Mouse (Mus musculus) kidney, postnatal 25 days (tissue): Measurements from ENCODE around the gene Adamts9.

Experiments
- DNase-seq, 2 experiments: peaks; one replicate each; pipeline ENCODE4 v3.0.0; 2021; ENCODE audit warnings: mixed read lengths in 2 of 2

Adamts9 gene

DNA sequence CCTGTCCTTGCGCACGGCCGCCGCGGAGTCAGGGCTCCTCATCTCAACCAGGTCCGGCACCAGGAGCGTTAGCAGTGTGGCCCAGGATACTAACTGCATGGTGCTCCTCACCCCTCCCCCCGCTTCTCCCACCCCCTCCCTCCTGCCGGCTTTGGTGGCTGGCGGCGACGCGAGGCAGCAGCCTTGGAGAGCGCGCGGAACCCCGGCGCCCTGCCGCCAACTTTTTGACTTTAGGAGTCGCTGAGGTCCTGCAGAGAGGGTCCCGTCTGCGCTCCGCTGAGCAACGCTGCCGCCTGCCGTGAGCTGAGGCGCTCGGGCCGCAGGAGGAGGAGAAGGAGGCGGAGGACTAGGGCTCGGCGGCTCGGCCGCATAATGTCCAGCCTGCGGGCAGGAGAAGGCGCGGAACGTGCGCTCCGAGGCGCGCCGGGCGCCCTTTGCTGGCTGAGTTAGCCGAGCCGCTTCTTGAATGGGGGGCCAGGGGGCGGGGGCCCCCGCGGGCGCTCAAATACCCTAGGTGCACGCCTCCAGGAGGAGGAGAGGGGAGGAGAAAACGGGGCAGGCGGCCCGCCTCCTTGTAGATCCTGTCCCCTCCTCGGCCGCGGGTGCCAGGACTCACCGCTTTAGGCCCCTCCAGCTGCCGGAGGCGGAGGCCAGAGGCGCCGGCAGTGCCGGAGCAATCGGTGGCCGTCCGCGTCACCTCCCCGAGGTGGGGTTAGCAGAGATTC is at the start of gene Adamts9:
Adamts9 (minus strand) TSS at position 436 of the 725 bp plus-strand sequence.
- DNase-seq = peak; percentile 90 to 95

- no peak for DNase-seq
Measured at GRCm38 (mm10) chr6:92991616-92992015, 48.3 kb upstream of the Adamts9 start.

DNA sequence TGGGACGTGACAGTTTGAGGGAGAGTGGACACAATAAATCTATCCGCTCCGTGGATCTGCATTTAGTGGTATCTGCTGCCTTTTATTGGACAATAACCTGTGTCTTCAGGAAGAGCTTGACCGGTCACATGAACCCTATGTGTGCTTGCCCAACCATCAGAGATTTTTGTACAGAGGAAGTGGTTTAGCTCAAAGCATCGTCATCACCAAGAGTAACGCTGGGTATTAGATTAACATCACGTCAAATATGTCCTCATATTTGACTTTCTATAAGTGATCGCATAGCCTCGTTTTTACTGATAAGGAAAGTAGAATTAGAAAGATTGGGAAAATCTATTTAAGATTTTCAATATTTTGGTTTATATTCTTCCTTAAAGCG is 45.3 kb upstream of the Adamts9 start:
- no peak for DNase-seq

DNA sequence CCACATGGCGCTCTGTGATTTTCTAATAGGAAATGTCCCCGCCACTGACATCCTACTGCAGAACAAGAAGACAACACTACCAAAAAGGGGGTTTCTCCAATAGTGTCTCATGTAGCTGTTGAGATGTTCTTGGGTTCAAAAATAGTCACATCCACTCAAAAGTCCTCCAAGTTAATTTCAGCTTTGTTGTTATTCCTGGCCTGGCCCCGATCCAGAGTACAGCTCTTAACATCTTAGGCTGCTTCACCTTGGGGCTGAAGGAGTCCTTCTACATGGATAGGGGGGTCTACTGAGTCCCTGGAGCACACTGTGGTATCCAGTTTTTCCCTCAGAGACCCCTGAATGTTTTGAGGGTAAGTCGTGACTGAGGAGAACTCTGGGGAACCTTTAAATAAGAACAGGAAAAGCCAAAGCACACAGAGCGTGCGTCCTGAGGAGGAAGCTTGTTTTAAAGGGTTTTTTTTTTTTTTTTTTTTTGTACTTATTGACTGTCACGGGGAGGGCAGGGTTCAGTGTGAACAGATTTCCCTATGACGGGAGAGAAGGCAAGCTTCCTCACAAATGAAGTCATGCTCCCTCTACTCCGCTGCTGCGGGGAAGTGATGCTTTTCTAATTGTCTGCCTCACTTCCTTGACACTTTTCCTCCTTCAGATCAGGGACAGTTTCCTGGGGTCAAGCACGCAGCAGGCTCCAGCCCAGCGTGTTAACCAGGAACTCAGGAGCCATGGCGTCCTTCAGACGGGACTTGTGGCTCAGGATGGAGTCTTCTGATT is 44.7 kb upstream of the Adamts9 start:
- DNase-seq = peak; percentile 50 to 60

GRCm38 (mm10) chr6:92987366-92987765 is 44.1 kb upstream of the Adamts9 start:
- peak; percentile 29 to 56 for DNase-seq

DNA sequence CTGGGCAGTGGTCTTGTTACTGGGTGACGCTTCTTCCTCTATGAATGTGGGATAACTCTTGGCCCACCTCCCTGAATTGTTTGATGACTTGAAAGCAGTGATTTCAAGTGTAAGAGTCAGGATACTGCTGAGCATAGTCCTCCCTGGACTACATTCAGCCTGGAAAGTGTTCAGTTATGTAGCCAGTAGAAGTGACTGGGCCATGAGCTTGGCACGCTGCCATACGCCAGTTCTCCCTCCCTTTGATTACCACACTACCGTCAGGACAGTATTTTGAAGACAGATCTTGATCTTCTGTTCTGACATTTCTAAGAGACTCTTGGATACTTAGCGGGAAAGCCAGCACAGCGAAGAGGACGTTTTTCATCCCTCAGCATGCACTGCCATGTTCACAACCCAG is 40.1 kb upstream of the Adamts9 start:
- DNase-seq = peak in 1 of 2 experiments; percentile 9

- DNase-seq = no peak
Measured at GRCm38 (mm10) chr6:92981451-92982186, 38.3 kb upstream of the Adamts9 start.

DNA sequence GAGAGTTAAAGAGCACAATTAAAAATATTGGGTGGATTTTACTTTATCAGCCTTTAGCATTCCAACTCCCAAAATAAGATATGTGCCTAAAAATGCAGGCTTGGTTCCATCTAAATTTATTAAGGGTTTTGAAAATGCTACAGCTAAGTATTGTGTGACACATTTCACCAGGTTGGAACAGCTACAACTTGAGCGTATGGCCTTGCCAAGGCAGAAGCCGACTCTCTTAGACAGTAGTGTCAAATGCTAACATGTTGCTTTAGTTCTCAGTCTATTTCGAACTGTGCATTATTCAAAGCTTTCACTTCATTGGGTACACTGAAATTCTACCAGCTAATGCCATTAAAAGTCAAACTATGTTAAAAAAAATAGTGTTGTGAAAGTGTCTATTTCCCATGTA is 30.0 kb upstream of the Adamts9 start:
- DNase-seq = no peak

DNA sequence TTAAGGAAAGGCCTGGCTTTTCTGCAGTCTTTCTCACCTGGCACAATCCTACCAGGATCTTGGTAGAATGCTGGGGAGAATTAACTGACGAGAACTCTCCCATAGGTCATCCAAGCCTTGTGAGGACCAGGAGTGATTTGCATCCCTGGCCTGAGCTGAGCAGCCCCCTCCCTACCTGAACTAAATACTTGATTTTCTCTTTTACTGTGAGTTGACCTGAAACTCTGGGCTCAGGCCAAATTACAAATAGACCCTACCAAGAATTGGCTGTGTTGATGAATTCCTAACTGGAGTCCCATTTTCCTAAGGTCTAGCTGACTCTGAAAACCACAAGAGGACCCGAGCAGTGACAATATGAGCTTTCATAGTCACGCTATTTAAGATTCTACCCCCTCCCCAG is 25.4 kb upstream of the Adamts9 start:
- DNase-seq = no peak

DNA sequence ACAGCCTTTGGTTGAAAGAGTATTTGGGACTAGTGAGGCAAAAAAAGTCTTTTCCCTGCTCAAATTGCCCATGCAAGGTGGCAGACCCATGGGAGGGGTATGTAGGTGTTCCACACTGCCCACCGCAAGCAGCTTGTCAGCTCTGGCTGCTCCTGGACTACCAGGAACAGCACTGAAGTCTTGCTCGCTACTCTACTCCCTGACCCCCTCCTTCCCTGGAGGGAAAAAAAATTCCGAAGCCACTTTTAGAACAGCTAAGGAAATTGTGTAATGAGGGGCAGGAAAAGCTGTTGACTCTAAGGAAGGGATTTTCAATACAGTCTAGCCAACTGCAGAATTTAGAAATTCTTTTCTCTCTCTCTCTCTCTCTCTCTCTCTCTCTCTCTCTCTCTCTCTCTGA is 24.9 kb upstream of the Adamts9 start:
- DNase-seq = peak; percentile 27 to 43

DNA sequence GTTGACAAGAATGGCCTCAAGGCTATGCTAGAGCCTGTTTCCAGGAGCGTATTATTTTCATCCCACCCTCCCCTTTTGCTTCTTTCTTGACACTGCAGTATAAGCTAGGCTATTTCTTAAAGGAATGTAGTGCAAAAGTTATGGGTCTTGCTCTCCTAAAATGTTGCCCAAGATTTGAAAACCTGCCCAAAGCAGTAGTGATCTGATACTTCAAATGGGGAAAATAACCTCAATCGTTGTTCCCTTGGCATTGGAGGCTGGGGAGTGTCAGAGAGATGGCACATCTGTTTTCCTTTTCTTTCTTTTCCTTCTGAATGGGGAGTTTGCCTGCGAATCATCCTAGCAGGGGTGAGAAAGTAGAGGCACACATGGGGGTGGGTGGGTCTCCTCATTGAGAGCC is 19.7 kb upstream of the Adamts9 start:
- no peak for DNase-seq

DNA sequence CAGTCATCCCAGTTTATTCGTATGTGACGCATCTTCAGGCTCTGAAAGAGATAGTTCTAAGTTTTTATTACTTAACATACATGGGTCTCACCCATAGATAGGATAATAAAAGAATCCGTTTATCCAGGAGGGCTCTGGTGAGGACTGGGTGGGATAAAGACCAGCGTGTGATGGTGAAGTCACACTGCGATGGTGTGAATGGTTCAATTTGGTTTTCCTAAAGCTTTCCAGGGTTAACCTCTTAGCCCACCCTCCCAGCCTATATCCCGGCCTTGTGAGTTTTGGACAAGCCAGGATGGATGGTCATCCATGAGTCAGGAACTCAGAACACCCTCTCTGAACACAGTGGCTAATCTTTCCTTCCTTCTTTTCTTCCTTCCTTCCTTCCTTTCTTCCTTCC is 17.7 kb upstream of the Adamts9 start:
- no peak for DNase-seq

DNA sequence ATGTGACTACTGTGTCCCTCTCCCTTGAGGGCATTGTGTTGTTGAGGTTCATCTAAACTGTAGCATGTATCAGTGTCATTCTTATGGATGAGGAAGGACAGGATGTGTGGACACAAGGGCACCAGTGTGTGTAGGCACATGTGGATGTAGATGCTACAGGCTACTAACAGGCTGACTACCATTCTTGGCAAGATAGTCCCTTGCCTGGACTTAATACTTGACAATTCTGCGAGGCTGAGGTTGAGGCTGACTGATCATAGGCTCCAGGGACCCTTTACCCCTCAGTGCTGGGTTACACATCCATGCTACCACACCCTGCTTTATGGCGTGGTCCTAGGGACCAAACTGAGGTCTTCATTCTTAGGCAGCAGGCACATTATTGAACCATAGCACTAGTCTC is 16.1 kb upstream of the Adamts9 start:
- no peak for DNase-seq

DNA sequence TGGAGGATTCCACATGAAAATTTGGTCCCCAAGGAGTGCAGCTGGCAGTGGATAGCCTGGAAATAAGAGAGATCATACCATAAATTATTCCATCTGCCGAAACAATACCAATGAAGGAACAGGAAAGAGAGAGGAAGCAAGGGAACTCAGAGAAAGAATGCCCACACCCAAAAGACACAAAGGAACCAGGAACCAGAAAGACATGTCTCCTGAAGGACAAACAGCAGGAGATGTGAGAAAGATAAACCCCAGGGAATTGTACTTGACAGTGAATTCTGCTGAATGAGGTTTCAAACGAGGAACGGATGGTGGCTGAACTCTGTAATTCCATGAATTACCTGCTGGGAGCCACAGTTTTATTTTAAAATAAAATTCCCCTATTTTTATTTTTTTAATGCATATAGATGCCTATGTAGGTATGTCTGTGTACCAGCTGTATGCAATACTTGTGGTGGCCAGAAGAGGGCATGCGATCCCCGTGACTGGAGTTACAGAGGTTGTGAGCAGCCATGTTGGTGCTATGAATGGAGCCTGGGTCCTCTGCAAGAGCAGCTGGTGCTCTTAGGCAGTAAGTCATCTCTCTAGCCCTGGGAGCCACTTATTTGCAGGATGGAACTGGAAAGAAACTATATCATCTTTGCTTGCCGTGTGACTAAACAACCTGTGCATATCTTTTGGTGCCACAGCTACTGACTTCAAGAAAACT is 4.2 kb upstream of the Adamts9 start:
- peak in 1 of 2 experiments; percentile 15 for DNase-seq

DNA sequence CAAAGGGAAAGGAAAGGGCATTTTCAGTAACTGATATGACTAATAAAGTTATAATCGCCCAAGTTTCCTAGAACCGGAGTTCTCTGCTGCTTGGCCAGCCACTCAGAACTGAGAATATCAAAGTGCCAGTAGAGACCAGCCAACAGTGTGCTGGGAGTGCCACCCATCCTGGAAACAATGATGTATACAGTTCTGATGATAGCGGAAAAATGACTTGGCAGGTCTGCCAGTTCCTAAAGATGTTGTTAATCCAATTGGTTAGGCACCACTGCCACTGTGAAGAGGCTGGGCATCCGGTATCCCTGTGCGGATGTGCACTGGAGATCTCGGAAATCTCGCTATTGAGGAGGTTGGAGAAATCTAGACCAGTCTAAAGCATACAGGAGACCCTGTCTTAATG is 1.4 kb upstream of the Adamts9 start:
- peak in 1 of 2 experiments; percentile 15 for DNase-seq

DNA sequence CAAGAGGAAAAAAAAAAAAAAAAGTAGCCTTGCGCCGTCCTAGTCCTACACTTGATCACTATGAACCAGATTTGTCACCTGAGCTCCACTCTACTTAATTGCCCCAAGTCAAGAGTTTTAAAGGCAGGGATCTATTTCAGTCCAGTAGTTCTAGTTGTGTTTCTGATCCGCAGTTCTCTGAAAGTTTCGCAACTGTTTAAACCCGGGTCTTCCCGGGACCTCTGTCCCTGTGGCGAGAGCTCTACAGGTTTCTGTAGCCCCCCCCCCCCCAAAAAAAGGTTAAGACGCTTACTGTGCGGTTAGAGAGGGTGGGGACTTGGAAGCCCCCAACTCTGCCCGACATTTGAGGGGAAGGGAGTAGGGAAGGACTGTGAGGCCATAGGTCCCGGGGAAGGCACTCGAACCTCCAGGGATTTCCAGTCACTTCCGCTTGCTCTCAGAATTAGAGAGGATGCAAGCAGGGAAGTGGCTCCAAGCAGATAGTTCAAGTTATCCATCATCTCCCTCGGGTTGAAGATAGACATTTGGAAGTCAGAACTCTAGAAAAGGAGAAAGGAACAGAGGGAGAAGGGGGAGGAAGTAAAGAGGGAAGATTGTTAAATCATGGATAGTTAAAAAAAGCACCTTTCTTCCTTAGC is 875 bp upstream of the Adamts9 start:
- peak in 1 of 2 experiments; percentile 32 for DNase-seq

DNA sequence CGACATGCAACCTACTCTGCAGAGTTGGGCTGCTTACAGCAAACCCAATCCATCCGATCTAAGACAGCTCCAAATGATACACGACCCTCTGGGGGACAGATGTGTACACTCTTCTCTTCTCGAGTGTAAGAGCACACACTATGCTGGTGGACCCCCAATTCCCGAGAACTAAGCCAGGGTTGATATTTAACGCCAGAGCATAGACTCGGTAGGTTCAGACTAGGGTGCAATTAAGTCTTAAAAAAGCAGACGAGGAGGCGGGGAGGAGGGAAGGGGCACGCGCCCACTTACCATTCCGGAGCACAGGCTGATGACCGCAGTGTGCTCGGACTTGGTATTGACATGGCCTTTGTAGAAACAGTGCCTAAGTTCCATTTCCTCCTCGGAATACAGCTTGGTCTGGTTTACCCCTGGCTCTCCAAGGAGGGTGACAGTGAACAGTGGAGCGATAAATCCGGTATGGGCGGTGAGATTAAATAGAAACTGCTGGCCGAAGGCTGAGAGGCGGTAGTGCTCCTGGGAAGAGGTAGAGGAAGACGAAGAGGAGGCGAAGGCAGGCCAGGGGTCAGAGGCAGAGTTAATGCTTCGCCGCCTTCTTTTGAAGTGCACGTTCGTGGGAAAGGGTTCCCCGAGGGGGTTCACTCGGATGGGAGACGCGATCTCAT is 1.4 kb downstream of the Adamts9 start:
- peak; percentile 47 to 73 for DNase-seq

DNA sequence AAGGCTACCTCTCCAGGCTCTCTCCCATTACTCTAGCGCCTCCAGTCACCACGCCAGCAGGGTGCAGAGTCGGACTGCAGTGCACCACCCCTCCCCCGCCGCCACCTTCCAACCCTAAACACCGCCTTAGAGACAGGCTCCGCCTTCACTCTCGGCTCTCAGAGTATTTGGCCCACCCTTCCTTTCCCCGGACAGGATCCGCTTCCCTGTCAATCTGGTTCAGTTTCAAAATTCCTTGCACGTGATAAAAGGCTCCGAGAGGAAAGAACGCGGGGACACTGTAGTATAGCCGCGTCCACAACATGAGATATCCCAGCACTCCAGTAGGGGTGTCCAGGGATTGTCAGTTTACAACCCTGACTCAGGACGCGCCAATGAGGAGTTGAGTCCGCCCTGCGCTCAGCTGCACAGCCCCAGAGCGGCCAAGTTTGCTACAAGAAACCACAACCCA is 2.0 kb downstream of the Adamts9 start:
- DNase-seq = peak; percentile 96 to 97

GRCm38 (mm10) chr6:92940191-92941131 is 2.8 kb downstream of the Adamts9 start:
- DNase-seq = peak; percentile 45 to 65

DNA sequence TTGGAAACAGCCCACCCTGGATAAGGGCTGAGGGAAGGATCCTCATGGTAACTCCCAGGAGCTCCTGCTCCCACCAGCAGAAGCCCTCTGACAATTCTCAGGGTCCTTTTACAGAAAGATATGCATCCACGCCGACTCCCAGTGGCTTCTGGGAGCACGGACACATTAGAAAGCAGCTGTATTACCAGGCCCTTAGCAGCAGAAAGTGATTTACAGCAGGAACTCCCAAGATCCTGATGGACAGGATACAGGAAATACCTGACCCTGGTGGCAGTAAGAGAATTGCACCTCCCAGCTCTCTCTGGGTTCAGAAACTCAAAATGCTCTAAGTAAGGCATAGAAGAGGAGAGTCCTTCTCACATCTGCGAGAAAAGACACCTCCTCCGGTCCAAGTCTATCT is 15.0 kb downstream of the Adamts9 start:
- no peak for DNase-seq

- DNase-seq = no peak
Measured at GRCm38 (mm10) chr6:92924536-92924935, 18.8 kb downstream of the Adamts9 start.
